Mouse (Mus musculus) cerebellum, adult 2 months (tissue): Measurements from ENCODE around the gene Irgc1.

Experiments used
- CTCF ChIP-seq: fragments of 200-500 bp; IDR thresholded peaks from 2 replicates; pipeline ENCODE4 v1.5.1; 2011; ENCODE audit warnings: low read depth, mild to moderate bottlenecking, control low read depth, low read length, moderate library complexity, borderline replicate concordance; ENCODE audit not compliant: insufficient read depth
- POLR2A ChIP-seq: fragments of 200-500 bp; IDR thresholded peaks from 2 replicates; pipeline ENCODE4 v1.6.1; 2011; ENCODE audit warnings: low read length, control low read depth, borderline replicate concordance; ENCODE audit not compliant: insufficient read depth

- TF ChIP-seq CTCF (no peak), POLR2A (no peak)
Measured at GRCm38 (mm10) chr7:24431713-24432112, 20.4 kb downstream of the Irgc1 start.
